Mouse (Mus musculus): ENCODE results near the gene Vav1.

DNA sequence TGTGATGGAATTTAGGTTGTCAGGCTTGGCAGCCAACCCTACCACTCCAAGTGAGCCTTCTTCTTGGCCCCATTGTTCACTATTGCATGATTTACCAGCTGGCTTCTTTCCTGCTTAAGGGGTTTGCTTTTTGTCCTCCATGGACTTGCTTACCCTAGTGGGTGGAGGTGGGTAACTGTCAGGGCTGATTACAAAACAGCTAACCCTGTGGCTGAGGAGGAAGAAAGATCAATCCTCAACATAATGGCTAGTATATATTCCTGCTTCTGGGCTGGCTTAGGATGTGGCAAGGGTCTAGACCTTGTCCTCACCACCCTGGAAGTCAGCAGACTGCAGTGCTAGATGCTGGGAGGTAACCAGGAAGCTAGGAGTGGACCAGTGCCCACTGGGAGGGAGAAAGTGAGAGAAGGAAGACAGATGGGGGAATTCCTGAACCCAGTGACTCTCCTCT lies 47.6 kb upstream of the Vav1 start:
- TF ChIP-seq CTCF (IDR thresholded peaks at IDR 0.05; ENCODE audit: borderline replicate concordance, insufficient read depth, low read length), result no peak
- TF ChIP-seq POLR2A (IDR thresholded peaks at IDR 0.05; ENCODE audit: low read depth, low read length), result no peak

All from embryonic fibroblast, embryonic 13.5 days (primary cell).